15 mouse cellular contexts compared by ENCODE assay signal in genomic region chr15:36933581-36933991, GRCm38 (mm10).
A peak's percentile ranks its signal among the peaks of the same experiment; 100 is the strongest.
DNase-seq lines count a peak whose midpoint lies in the region; ATAC-seq and TF ChIP-seq lines count a peak whose summit lies in the region.
"Had no signal": no experiment of that assay in that cellular context is flagged by ENCODE, and none has a peak within 500 bp of the region (broad histone marks: within the 10 kb centered on the region; RNA-seq: fewer than 3 reads in every experiment).

No protein-coding gene starts in this region.

- ATAC-seq in heart, embryonic 11.5 days (replicated peaks; ENCODE audit: insufficient number of reproducible peaks, low FRiP score, low TSS enrichment), result no peak
- ATAC-seq in lung, postnatal 0 days, result no peak
- ATAC-seq: forebrain, embryonic 14.5 days; hindbrain, embryonic 16.5 days had no signal

- peak; percentile 33; the same call in 1 of the 2 replicates for TF ChIP-seq EP300 in lung, postnatal 0 days (IDR thresholded peaks at IDR 0.05)

- peak; percentile 96 for DNase-seq in heart, adult 11 months
- DNase-seq in ES-CJ7 (ENCODE audit: low read depth, low spot score), result peak; percentile 32
- peak; percentile 44 for DNase-seq in lung, postnatal 0 days (ENCODE audit: low spot score)
- DNase-seq in layer of hippocampus, postnatal 14 days (ENCODE audit: low spot score in 2 of 2), result no peak
- no peak for DNase-seq in cerebellum, postnatal 25 days
- DNase-seq in layer of hippocampus, adult 9-10 months (ENCODE audit: low spot score), result no peak
- DNase-seq: cerebellum, postnatal 36 days; gastrocnemius, postnatal 14 days had no signal

- no peaks in the 10 kb centered on the region for H3K27me3 ChIP-seq in heart, embryonic 11.5 days (ENCODE audit: control insufficient read depth, insufficient read depth, low read length)
- no peaks in the 10 kb centered on the region for H3K27me3 ChIP-seq in lung, postnatal 0 days (replicated peaks; ENCODE audit: insufficient read depth, low read length)
- no peaks in the 10 kb centered on the region for H3K27me3 ChIP-seq in small intestine, adult 2 months (ENCODE audit: control insufficient read depth, insufficient read depth, low read length)
- H3K27me3 ChIP-seq: embryonic facial prominence, embryonic 15.5 days had no signal

- no peaks in the 10 kb centered on the region for H3K36me3 ChIP-seq in heart, embryonic 11.5 days (ENCODE audit: control insufficient read depth, insufficient read depth, low read length)
- no peaks in the 10 kb centered on the region for H3K36me3 ChIP-seq in lung, postnatal 0 days (ENCODE audit: insufficient read depth, low read length)
- H3K36me3 ChIP-seq in small intestine, adult 2 months (ENCODE audit: control insufficient read depth, insufficient read depth, low read length), result no peaks in the 10 kb centered on the region
- H3K36me3 ChIP-seq: embryonic facial prominence, embryonic 15.5 days had no signal

- peaks cover 16% of the 10 kb centered on the region; the same call in 1 of the 2 replicates for H3K4me1 ChIP-seq in heart, embryonic 11.5 days (ENCODE audit: control insufficient read depth, insufficient read depth, low read length)
- peaks cover 3% of the 10 kb centered on the region; the same call in 1 of the 2 replicates for H3K4me1 ChIP-seq in lung, postnatal 0 days (ENCODE audit: insufficient read depth, low read depth, low read length)
- H3K4me1 ChIP-seq in small intestine, adult 2 months (ENCODE audit: control insufficient read depth, insufficient read depth, insufficient read length, low read length), result peaks cover 31% of the 10 kb centered on the region

- TF ChIP-seq POLR2A in small intestine, adult 2 months (IDR thresholded peaks at IDR 0.05; ENCODE audit: low read depth, low read length), result no peak

- no peak overlapping the region for H3K4me2 ChIP-seq in heart, embryonic 11.5 days
- no peak overlapping the region for H3K4me2 ChIP-seq in lung, postnatal 0 days (replicated peaks; ENCODE audit: low read depth, low read length)
- H3K4me2 ChIP-seq: embryonic facial prominence, embryonic 15.5 days had no signal

- TF ChIP-seq CTCF in lung, postnatal 0 days (IDR thresholded peaks at IDR 0.05), result no peak
- no peak for TF ChIP-seq CTCF in small intestine, adult 2 months (IDR thresholded peaks at IDR 0.05; ENCODE audit: extremely low read depth, insufficient read length, insufficient replicate concordance, low read depth, low read length)

- no peaks in the 10 kb centered on the region for H3K9me3 ChIP-seq in heart, embryonic 11.5 days (replicated peaks; ENCODE audit: control insufficient read depth, low read length)
- H3K9me3 ChIP-seq in lung, postnatal 0 days (ENCODE audit: low read length), result no peaks in the 10 kb centered on the region
- H3K9me3 ChIP-seq: embryonic facial prominence, embryonic 15.5 days had no signal

- H3K27ac ChIP-seq in heart, embryonic 11.5 days (ENCODE audit: low read depth, low read length), result no peak overlapping the region
- no peak overlapping the region; the same call in 1 of the 2 replicates for H3K27ac ChIP-seq in lung, postnatal 0 days (ENCODE audit: low read length)
- H3K27ac ChIP-seq in small intestine, adult 2 months (ENCODE audit: insufficient read depth, low read depth, low read length), result peak overlapping the region; percentile 24; the same call in 1 of the 2 replicates
- H3K27ac ChIP-seq: embryonic facial prominence, embryonic 15.5 days; layer of hippocampus, adult 2 months had no signal

- H3K9ac ChIP-seq in heart, embryonic 11.5 days (ENCODE audit: low read depth, low read length), result no peak overlapping the region
- no peak overlapping the region for H3K9ac ChIP-seq in lung, postnatal 0 days (replicated peaks; ENCODE audit: low read depth)
- H3K9ac ChIP-seq: embryonic facial prominence, embryonic 15.5 days had no signal

- no peak overlapping the region for H3K4me3 ChIP-seq in heart, embryonic 11.5 days (ENCODE audit: low read depth, low read length)
- H3K4me3 ChIP-seq in lung, postnatal 0 days (ENCODE audit: low read depth, low read length), result no peak overlapping the region
- no peak overlapping the region for H3K4me3 ChIP-seq in small intestine, adult 2 months (ENCODE audit: low read depth, low read length)
- H3K4me3 ChIP-seq: embryonic facial prominence, embryonic 15.5 days; layer of hippocampus, adult 2 months; megakaryocyte, embryonic 14.5 days had no signal

- WGBS in heart, embryonic 11.5 days (ENCODE audit: insufficient replicate concordance), result 80% methylated on average over 2 of the region's 2 CpGs
- WGBS in lung, postnatal 0 days, result 62% methylated on average over 2 of the region's 2 CpGs
- 71% methylated on average over 2 of the region's 2 CpGs for WGBS in small intestine, adult 2 months

Comparison
In these comparisons a context has a peak if more than half of its experiments do, and no peak if none do; other contexts are left out.
1. DNase-seq: peak in heart, adult 11 months (single experiment), ES-CJ7 (single experiment) and lung, postnatal 0 days (single experiment); none in layer of hippocampus, postnatal 14 days (0 of 2), cerebellum, postnatal 25 days (0 of 2) and layer of hippocampus, adult 9-10 months (single experiment).